Mouse (Mus musculus) limb, embryonic 14.5 days (tissue): ENCODE results near the gene Fkbp6. TPM values are rescaled to one million over a fixed set of nuclear protein-coding genes. Genes with fewer than 3 reads are reported as not detected.

Source experiments
- ATAC-seq: fragments of 200-750 bp; cut with Nextera tagmentation; 2 replicates; pipeline ENCODE4 v1.8.0; 2017; ENCODE audit warnings: low read depth, moderate number of reproducible peaks, moderate TSS enrichment; ENCODE audit not compliant: low FRiP score
- DNase-seq: peaks from one replicate; pipeline ENCODE4 v3.0.0-alpha.2; 2015; ENCODE audit warnings: low spot score
- H3K27ac ChIP-seq: fragments of 300-500 bp; sonication (generic); replicated peaks from 2 replicates; pipeline ENCODE4 v1.5.1; 2014; ENCODE audit warnings: low read depth, mild to moderate bottlenecking, low read length, moderate library complexity, mixed read lengths
- H3K27me3 ChIP-seq: fragments of 300-500 bp; sonication (generic); 2 replicates; pipeline ENCODE4 v1.6.1; 2014; ENCODE audit warnings: low read length, mixed read lengths; ENCODE audit not compliant: control insufficient read depth, insufficient read depth
- H3K36me3 ChIP-seq: fragments of 300-500 bp; sonication (generic); 2 replicates; pipeline ENCODE4 v1.6.1; 2014; ENCODE audit warnings: mild to moderate bottlenecking, low read length, moderate library complexity, mixed read lengths; ENCODE audit not compliant: control insufficient read depth, insufficient read depth
- H3K4me1 ChIP-seq: fragments of 300-500 bp; sonication (generic); 2 replicates; pipeline ENCODE4 v1.6.1; 2014; ENCODE audit warnings: antibody characterized with exemption, low read length, mixed read lengths; ENCODE audit not compliant: control insufficient read depth, insufficient read depth
- H3K4me2 ChIP-seq: fragments of 300-500 bp; sonication (generic); replicated peaks from 2 replicates; pipeline ENCODE4 v1.6.1; 2014; ENCODE audit warnings: low read depth, mild to moderate bottlenecking, low read length, moderate library complexity; ENCODE audit not compliant: severe bottlenecking
- H3K4me3 ChIP-seq: fragments of 300-500 bp; sonication (generic); replicated peaks from 2 replicates; pipeline ENCODE4 v1.5.1; 2014; ENCODE audit warnings: low read length
- H3K9ac ChIP-seq: fragments of 300-500 bp; sonication (generic); 2 replicates; pipeline ENCODE4 v1.6.1; 2014; ENCODE audit warnings: mild to moderate bottlenecking, low read depth, low read length, moderate library complexity; ENCODE audit not compliant: severe bottlenecking
- H3K9me3 ChIP-seq: fragments of 300-500 bp; sonication (generic); 2 replicates; pipeline ENCODE4 v1.6.1; 2016; ENCODE audit warnings: low read length; ENCODE audit not compliant: control insufficient read depth
- POLR2A ChIP-seq: fragments of 200-500 bp; IDR thresholded peaks from 2 replicates; pipeline ENCODE4 v1.8.0; 2012; ENCODE audit warnings: inconsistent platforms, mild to moderate bottlenecking, moderate library complexity, borderline replicate concordance; ENCODE audit not compliant: insufficient read depth, insufficient read length; ENCODE audit errors: extremely low read depth
- WGBS: fragments of 180-500 bp; shearing (Covaris S2); extraction: QIAGEN DNeasy Blood & Tissue Kit; methylation state at CpG from one replicate; pipeline ENCODE4 v1.1.7; 2014; 5-methylcytosine and 5-hydroxymethylcytosine counted together
- polyA plus RNA-seq, 2 experiments: library from polyadenylated mRNA; depleted of rRNA in 1 of 2; stranded (reverse) in 1 of 2; unstranded in 1 of 2; fragments of >200 nt; fragmentation: Nextera tagmentation in 1 of 2; extraction: Ambion mirVana in 1 of 2; gene quantifications; 2 replicates each; pipeline versions ENCODE4 v1.2.1 to v1.2.3; 2012 to 2014

Gene Fkbp6
- polyA plus RNA-seq, 2 experiments = 0.06 TPM; not detected in 1

DNA sequence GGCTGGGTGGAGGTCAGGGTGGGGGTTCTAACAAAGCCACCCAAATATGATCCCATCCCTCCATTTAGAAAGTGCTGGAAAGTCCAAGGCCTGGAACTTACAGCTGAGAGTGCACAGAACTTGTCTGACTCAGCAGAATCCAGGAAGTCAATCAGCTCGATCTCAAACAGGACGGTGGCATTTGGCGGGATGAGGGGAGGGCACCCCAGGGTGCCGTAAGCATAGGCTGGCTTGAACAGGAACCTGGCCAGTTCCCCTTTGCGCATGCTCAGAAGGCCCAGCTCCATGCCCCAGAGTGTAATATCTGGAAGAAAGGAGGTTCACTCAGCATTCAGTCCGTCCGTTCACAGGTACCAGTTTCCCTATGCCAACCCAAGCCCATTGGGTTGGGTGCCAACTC, 3.9 kb downstream of the Fkbp6 start:
- no peak for DNase-seq
- Histone ChIP-seq H3K27me3 (no peaks in the 10 kb centered on the region), H3K36me3 (no peaks in the 10 kb centered on the region), H3K27ac (no peak overlapping the region), H3K9me3 (peaks cover 10% of the 10 kb centered on the region; the same call in 1 of the 2 replicates), H3K4me3 (no peak overlapping the region), H3K4me2 (no peak overlapping the region), H3K9ac (no peak overlapping the region), H3K4me1 (no peaks in the 10 kb centered on the region)
- ATAC-seq = no peak
- 68% methylated on average over 7 of the region's 7 CpGs for WGBS
- no peak for TF ChIP-seq POLR2A

DNA sequence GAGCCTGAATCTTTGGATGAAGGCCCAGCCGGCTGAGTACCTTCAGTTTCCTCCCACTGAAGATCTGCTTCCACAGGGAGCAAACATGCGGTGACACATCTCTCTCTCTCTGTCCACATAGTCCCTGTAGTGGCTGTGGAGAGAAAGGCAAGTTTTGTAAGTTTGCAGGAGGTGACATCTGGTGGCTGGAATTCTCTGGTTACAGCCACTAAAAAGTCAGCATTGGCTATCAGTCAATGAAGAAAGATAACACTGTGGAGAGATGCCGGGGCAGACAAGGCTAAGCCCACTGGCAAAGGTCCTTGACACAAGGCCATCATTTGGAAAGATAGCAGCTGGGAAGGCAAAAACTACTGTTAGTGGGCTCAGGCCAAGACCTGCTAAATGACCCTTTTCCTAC, 12.3 kb downstream of the Fkbp6 start:
- no peak for TF ChIP-seq POLR2A
- no peaks in the 10 kb centered on the region for H3K9me3 ChIP-seq
- no peak overlapping the region for H3K27ac ChIP-seq
- no peaks in the 10 kb centered on the region for H3K4me1 ChIP-seq
- no peak overlapping the region for H3K9ac ChIP-seq
- no peak overlapping the region for H3K4me3 ChIP-seq
- DNase-seq (no peak), ATAC-seq (no peak)
- no peak overlapping the region for H3K4me2 ChIP-seq
- no peaks in the 10 kb centered on the region for H3K27me3 ChIP-seq
- WGBS = 51% methylated on average over 3 of the region's 3 CpGs
- no peaks in the 10 kb centered on the region for H3K36me3 ChIP-seq

DNA sequence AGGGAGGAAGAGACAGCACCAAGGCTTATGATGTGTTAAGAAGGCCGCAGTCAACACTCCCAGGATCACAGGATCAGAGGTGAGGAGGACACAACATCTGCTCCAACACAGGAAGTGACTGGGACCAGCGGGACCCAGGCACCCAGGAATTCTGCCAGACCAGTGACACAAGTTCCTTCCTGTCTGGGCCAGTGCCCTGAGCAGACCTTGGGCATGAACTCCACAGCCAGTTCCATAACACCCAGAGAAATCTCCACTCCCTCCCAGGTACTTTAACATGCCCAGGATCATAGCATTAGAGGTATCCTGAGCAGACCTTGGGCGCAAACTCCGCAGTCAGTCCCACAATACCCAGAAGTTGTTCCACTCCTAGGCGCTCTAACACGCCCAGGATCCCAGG, 18.7 kb downstream of the Fkbp6 start:
- Histone ChIP-seq H3K9me3 (no peaks in the 10 kb centered on the region), H3K27ac (no peak overlapping the region), H3K9ac (no peak overlapping the region), H3K4me1 (no peaks in the 10 kb centered on the region), H3K36me3 (no peaks in the 10 kb centered on the region), H3K4me3 (no peak overlapping the region), H3K4me2 (no peak overlapping the region), H3K27me3 (no peaks in the 10 kb centered on the region)
- DNase-seq (no peak), ATAC-seq (no peak)
- 83% methylated on average over 6 of the region's 6 CpGs for WGBS
- no peak for TF ChIP-seq POLR2A

DNA sequence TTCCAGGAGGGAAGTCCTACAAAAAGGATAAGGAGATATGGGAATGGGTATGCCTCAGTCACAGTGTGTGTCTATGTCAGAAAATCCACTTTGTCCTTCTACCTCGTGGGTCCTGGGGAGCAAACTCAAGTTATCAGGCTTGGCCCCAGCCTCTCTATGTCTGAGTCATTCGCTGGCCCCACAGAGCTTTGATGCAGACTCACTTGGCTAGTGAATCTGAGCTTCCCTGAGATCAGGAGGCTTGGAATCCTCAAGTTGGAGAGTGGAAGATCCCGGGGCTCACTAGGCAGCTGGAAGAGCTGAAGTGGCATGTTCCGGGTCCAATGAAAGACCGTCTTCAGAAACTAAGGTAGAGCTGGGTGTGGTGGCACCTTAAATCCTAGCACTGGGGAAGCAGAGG, 19.6 kb downstream of the Fkbp6 start:
- H3K27me3 ChIP-seq = no peaks in the 10 kb centered on the region
- ATAC-seq = no peak
- no peak for TF ChIP-seq POLR2A
- H3K4me2 ChIP-seq = no peak overlapping the region
- no peaks in the 10 kb centered on the region for H3K9me3 ChIP-seq
- no peaks in the 10 kb centered on the region for H3K36me3 ChIP-seq
- H3K27ac ChIP-seq = no peak overlapping the region
- no peak overlapping the region for H3K9ac ChIP-seq
- 88% methylated on average over 5 of the region's 5 CpGs for WGBS
- no peak for DNase-seq
- no peak overlapping the region for H3K4me3 ChIP-seq
- no peaks in the 10 kb centered on the region for H3K4me1 ChIP-seq

DNA sequence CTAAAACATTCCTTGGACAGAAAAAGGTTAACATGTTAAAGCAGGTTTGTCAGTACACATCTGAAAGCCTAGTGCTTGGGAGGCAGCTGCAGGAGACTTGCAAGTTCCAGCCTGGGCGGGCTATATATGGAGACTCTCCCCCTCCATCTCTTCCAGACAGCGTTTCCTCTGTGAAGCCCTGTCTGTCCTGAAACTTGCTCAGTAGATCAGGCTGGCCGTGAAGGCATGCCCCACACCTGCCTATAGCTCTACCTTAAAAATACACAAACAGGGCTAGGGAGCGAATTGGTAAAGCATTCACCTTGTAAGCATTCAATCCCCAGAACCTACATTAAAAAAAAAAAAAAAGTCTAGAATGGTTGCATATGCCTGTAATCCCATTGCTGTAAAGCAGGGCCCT, 20.4 kb downstream of the Fkbp6 start:
- Histone ChIP-seq H3K27me3 (no peaks in the 10 kb centered on the region), H3K27ac (no peak overlapping the region), H3K4me3 (no peak overlapping the region), H3K9me3 (no peaks in the 10 kb centered on the region), H3K36me3 (no peaks in the 10 kb centered on the region), H3K4me1 (no peaks in the 10 kb centered on the region), H3K9ac (no peak overlapping the region), H3K4me2 (no peak overlapping the region)
- TF ChIP-seq POLR2A = no peak
- 87% methylated on average over 4 of the region's 4 CpGs for WGBS
- DNase-seq (no peak), ATAC-seq (no peak)

DNA sequence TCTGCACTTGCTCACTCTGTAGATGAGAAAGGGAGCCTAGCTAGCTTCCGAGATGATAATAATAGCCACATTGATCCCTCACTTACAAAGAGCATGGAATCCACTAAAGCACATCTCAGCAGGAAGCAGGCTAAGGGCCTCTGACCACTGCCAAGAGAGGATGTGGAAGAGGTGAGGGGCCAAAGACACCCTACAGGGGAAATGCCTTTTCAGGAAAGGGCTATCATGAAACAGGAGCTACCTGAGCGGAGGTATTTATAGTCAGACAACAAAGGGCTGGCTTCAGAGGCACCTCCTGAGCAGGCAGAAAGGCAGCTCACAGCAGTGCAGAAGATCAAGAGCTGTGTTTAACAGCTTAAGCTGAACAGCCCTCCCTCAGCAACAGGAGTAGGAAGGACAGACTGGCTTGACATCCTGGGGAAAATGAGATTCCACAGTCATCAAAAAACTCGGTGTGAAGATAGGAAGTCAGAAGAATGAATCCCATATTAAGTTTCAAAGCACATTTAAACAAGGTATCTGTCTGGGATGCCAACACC, 23.7 kb downstream of the Fkbp6 start:
- DNase-seq = no peak
- no peak for TF ChIP-seq POLR2A
- H3K9me3 ChIP-seq = no peaks in the 10 kb centered on the region
- no peaks in the 10 kb centered on the region for H3K36me3 ChIP-seq
- no peak overlapping the region for H3K9ac ChIP-seq
- no peaks in the 10 kb centered on the region for H3K27me3 ChIP-seq
- ATAC-seq = no peak
- no peak overlapping the region for H3K27ac ChIP-seq
- H3K4me1 ChIP-seq = no peaks in the 10 kb centered on the region
- H3K4me3 ChIP-seq = no peak overlapping the region
- H3K4me2 ChIP-seq = no peak overlapping the region
- 20% methylated on average over 3 of the region's 3 CpGs for WGBS
